Mouse (Mus musculus) ovary, adult 2 months (tissue): ENCODE results near the gene Rcvrn. TPM values are rescaled to one million over a fixed set of nuclear protein-coding genes. Genes with fewer than 3 reads are reported as not detected.

ENCODE experiments used
- polyA plus RNA-seq: library from polyadenylated mRNA; depleted of rRNA; stranded (reverse); fragments of >200 nt; gene quantifications from 2 replicates; pipeline ENCODE4 v1.2.3, GENCODE M21; 2012; rRNA removed

Rcvrn gene
- polyA plus RNA-seq: 0.26 TPM in 1 of 2 replicates, not detected in the other

GRCm38 (mm10) chr11:67694703-67695376, at the start of gene Rcvrn:
Rcvrn (plus strand) TSS chr11:67695326.

Other genes with a start within 250 kb of the Rcvrn start
- 15.2 and 15.6 TPM in 2 replicates for gene Gas7, start 239.9 kb upstream of the Rcvrn start, polyA plus RNA-seq
- not detected in 2 replicates for gene Glp2r, start 75.8 kb downstream of the Rcvrn start, polyA plus RNA-seq
- gene Gsg1l2, start 79.3 kb downstream of the Rcvrn start, polyA plus RNA-seq: not detected in 2 replicates
- not detected in 2 replicates for gene Dhrs7c, start 102.9 kb downstream of the Rcvrn start, polyA plus RNA-seq
- gene Usp43, start 226.8 kb downstream of the Rcvrn start, polyA plus RNA-seq: 7.1 and 10.5 TPM in 2 replicates